Mouse (Mus musculus): ENCODE measurements at regions not wholly inside any gene's neighbourhood (a gene's known extent, or its start where the extent isn't known, plus 50 kb on each side); places are given as distances from the start of the nearest gene placed in this dataset.
"Not testable (repeated sequence)": the region's sequence is repeated elsewhere in the genome, so short reads cannot be mapped to it uniquely, and the experiment has no call there.

GRCm38 (mm10) chrX:130684381-130684780 lies 934.8 kb downstream of the Diaph2 start:
- TF ChIP-seq CTCF (IDR thresholded peaks at IDR 0.05; ENCODE audit: borderline replicate concordance, extremely low read depth, insufficient read depth, insufficient read length) (no peak), POLR2A (IDR thresholded peaks at IDR 0.05; ENCODE audit: borderline replicate concordance, extremely low read depth, insufficient read depth, insufficient read length, poor library complexity, severe bottlenecking) (no peak)
- DNase-seq (ENCODE audit: low read depth), result no peak

DNA sequence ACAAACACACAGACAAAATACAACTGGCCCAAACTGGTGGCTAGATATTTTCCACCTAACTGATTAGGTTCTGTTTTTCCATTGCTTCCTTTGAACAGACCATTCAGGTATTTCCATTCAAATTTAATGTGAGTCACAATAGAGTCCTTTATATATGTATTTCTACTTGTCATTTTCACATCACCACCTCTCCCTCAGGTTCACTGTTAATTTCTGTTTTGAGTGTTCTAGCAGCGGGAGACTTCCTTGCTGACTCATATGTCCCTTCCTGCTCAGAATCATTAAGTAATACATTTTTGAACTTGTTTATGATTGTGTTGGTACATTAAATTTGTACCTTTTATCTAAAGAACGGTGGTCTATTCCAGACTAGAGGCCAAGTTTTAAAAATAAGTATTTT lies 959.4 kb downstream of the Diaph2 start:
- DNase-seq (ENCODE audit: low read depth), result no peak
- TF ChIP-seq POLR2A (IDR thresholded peaks at IDR 0.05; ENCODE audit: borderline replicate concordance, extremely low read depth, insufficient read depth, insufficient read length, poor library complexity, severe bottlenecking) (no peak), CTCF (IDR thresholded peaks at IDR 0.05; ENCODE audit: borderline replicate concordance, extremely low read depth, insufficient read depth, insufficient read length) (no peak)

- not testable (repeated sequence) for DNase-seq (ENCODE audit: low read depth)
Measured at GRCm38 (mm10) chrX:130744132-130744531, 994.6 kb downstream of the Diaph2 start.
